Mouse (Mus musculus) spleen, adult 12 weeks (tissue): ENCODE measurements around the gene Cntnap4.
"Not testable (repeated sequence)": the region's sequence is repeated elsewhere in the genome, so short reads cannot be mapped to it uniquely, and the experiment has no call there.

ENCODE experiments used
- DNase-seq: peaks from one replicate; pipeline ENCODE4 v3.0.0; 2022; ENCODE audit warnings: low spot score

The Cntnap4 gene

DNA sequence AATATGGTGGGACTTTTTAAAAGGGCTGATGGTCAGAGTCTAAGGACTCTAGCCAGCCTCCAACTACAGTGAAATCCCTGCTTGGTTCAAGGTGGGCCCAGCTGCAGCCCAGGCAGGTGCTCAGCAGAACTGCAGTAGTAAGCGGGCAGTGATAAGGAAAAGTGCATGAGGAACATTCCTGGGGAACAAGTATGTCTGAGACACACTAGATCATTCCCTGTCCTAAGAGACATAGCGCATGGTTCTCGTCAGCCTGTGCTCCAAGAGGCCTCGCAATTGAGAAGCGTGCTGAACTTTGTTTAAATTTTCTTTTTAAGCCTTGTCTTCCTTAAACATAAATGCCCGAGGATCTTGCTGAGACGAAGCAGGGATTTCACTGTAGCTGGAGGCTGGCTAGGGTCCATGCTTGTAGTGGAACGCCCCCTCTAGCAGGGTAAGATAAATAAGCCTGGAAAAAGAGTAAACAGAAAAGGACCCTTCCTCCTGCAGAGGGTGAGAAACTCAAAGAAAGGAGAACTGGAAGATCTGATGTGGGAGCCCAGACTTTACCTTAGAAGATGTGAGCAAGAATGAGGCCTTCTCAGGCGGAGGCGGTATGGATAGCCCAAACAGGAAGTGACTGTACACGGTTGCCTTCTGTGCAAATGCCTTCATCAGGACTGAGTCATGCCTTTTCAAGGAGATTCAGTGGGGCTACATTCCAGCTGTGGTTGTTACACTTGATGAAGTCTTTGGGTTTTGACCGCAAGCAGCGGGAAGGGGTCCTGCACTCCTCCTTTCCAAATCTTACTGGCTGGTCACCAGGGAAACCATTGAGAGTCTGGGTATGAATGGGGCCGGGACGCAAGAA is 161.0 kb downstream of the Cntnap4 start:
- no peak for DNase-seq

DNA sequence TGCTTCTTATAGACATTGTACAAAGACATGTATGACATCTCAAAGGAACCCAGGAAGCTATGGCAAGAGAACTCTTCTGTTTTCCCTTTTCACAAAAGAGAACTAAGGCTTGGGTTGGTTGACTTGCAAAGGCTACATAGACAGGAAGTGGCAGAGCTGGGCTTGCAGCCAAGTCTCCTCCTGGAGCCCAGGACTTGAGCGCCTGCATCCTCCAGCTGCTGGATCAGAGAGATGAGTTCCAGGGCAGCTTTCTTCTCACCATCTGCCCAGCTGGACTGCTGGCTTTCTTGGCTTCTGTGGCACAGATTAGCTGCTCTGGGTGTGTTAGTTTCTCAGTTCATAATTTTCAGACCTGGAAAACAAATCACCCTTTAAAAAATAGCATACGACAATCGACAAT is 165.7 kb downstream of the Cntnap4 start:
- no peak for DNase-seq

DNA sequence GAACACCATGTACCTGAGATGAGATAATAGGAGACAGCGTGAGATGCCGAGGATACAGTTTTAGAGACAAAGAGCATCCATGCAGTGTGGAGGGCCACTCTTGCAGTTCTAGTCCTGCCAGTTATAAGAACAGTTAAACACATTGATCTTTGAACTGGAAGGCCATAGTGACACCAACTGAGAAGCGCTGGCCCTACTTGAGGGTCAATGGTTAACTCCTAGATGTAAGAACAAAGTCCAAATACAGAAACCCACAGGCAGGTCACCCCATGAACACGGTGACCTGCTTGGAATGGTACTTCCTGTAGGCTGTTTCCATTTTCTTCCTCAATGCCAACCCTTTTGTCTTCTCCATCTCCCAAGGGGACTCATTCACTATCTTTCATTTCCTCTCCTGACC is 173.5 kb downstream of the Cntnap4 start:
- DNase-seq, result no peak

DNA sequence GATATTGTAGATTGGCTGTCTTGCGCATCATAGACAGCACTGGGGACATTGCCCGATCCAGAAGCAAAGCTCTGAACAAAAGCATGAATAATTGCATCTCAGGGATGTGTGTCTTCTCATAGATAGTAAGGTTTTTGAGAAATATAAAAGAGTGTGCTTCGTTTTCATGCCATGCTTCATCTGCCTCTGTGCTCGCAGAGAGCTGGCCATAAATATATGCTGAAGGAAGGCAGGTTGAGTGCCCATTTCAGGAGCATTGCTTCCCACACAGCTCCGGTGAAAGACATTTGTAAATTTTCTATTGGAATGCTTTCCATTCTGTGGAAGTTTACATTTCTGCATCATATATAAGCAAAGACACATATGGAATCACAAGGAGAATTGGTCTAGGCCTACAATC is 177.5 kb downstream of the Cntnap4 start:
- no peak for DNase-seq

DNA sequence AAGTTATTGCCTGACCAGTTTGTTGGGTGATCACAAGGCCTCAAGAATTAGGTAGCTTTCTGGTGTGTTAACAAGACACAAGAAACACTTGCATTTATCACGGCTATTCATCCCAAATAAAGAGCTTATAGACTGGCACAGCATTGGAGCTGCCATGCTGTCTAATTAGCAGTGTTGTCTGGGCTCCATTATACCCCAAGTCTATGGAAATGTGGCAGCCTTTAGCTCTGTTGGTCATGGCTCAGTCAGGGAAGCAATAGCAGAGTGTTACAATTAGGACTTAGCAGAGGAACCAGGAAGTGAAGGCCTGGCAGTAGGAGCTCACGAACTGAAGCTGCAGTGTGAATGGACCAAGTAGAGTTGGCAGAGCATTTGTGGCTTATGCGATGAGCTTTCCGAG is 185.3 kb downstream of the Cntnap4 start:
- no peak for DNase-seq

DNA sequence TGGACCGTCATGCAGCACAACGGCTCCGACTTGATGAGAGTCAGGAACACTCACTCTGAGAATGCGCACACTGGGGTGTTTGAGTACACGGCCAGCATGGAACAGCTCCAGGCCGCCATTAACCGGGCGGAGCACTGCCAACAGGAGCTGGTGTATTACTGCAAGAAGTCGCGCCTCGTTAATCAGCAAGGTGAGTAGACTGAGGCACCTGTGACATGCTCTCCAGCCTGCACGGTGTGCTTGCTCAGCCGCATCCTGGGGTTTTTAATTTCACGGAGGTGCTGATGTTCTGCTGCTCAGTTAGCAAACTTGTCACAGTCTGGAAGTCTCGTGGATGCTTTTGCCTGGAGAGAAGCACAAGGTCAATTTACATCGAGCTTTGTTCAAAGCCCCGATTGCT is 233.2 kb downstream of the Cntnap4 start:
- no peak for DNase-seq

DNA sequence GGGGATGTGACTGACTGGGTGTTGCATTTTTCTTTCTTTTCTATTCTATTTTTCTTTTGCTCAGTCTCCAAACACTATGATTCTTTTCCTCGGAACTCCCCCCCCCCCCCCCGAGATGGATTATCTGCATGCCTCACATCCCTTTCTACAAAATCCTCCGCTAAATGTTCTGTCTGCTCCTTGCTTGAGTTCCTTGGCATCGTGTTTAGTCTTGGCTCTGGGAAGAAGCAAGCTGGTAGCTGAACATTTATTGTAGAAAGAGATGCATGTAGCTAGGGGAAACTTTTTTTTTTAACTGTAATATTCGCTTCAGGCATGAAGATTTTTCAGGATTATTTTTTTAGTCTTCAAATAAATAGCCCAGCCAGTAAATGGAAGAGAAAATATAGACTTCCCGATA is 239.5 kb downstream of the Cntnap4 start:
- DNase-seq, result no peak

DNA sequence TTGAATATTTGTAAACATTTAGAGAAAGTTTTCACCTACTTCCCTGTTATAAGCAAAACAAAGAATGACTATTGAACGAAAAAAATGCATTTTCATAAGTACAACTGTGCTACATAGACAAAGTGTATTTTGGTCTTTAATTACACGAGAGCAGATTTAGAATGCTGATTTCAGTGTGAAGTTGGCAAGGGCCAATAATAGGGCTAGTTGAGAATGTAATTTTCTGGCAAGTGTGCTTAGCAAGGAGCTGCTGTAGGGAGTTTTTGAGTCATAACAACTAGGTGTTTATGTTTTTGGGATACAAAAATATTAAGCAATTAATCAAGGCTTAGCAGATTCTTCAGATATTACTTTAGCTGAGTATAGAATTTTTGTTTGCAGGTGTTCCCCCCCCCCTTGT is 271.2 kb downstream of the Cntnap4 start:
- DNase-seq, result no peak

DNA sequence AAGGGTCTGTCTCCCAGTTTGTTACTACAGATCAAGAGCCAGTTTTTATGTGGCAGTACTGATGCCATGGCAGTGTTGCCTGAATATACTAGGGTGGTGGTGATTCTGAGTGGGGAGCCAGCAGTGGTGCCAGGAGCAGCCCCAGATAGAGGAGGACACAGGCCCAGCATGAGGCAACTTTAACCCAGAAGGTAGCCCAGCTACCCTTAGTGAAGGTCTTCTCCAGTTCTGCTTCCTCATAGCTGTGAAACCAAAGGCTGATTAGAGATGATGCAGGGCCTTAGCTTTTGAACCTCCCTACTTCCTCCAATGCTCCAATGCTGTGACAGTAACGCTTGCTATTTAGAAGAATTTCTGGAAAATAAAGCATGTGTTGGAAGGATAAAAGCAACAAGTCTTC is 279.7 kb downstream of the Cntnap4 start:
- not testable (repeated sequence) for DNase-seq

DNA sequence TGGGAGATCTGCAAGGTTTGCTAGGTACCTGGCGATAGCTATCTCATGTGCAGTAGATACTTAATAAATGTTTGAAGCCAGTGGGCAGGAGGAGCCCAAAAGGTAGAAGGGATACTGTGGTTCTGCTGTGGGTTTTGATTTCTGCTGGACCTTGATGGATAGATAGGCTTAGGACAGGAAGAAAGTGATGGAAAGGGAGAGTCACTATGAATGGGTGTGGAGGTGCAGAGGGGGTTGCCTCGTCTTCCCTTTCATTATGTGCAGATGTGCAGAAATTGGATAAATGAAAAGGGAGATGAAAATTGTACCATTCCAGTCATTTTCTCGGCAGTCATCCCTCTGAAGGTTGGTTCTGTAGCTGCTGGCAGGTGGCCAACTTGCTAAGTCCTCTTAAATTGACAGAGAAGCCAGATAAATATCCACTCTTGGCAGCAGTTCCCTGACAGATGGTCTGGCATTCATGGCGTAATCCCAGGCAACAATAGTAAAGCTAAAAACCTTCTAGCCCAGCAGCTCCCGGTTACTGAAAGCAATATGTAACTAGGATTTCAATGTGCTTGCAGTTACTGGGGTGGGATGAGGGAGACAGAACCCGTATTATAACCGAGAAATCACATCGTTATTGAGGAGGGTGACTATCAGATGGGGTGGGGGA is 336.7 kb downstream of the Cntnap4 start:
- no peak for DNase-seq

DNA sequence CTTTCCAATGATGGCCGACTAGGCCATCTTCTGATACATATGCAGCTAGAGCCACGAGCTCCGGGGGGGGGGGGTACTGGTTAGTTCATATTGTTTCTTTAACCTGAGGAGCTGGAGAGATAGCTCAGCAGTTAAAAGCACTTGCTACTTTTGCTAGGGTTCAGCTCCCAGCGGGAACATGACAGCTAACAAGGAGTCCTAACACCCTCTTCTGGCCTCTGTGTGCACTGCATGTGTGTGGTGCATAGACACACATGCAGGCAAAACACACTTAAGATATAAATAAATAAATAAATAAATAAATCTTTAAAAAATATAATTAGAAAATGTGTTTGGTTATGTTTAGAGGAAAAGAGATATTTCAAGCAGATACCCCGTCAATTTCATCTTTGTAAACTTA is 339.7 kb downstream of the Cntnap4 start:
- DNase-seq, result no peak

DNA sequence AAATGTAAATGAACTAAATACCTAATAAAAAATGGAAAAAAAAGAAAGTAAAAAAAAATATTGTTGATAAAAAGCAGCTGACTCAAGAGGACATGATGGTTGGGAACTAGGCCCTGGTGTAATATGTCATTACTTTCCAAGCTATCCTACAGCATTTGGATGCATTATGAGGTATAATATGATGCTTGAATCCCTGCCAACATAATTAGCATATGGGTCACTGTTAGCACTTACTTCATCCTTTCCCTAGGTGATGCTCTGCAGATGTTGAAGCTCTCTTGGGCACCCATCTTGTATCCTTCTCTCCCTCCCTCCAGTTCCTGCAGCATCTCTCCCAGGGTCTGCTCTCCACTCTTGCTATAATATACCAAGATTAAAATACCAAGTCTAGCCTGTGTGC is 341.6 kb downstream of the Cntnap4 start:
- DNase-seq, result no peak

DNA sequence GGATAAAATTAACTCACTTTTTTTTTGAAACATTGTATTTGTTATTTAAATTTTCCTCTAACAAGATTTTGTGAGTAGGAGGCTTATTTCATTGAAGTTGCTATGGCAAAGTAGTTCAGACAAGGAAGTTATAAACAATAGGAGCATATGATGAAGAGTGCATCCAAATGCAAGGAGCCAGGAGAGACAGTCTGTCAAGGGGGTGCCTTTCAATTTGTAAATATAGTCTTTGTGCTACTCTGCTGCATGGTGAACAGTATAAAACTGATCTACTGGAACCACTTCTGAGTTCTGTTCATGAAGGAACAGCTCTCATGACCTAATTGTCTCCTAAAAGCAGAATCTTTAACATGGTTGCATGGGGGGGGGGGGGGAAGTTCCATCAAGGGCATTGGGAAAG is 352.3 kb downstream of the Cntnap4 start:
- no peak for DNase-seq

DNA sequence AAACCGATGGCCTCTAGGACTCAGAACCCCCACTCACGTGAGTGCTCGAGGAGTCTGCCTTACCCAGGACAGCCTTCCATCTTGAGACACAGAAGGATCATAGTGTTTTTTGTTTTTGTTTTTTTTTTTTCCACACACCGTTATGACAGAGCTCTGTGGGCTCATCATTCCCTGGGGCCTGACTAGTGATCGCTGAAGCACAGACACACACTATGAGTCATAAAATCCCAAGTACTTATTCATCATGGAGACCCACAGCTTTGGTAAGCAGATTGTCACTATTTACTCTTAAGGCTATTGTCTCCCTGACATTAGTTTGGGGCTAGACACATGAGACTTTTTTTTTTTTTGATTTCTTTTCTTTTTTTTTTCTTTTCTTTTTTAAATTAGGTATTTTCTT is 352.9 kb downstream of the Cntnap4 start:
- no peak for DNase-seq
